In genomic region chr6:82940765-82941164, GRCm38 (mm10) we compare ENCODE assay signal across 38 mouse cellular contexts. TPM values are rescaled to one million over a fixed set of nuclear protein-coding genes. Genes with fewer than 3 reads are reported as not detected.
A peak's percentile ranks its signal among the peaks of the same experiment; 100 is the strongest.
DNase-seq lines count a peak whose midpoint lies in the region; ATAC-seq and TF ChIP-seq lines count a peak whose summit lies in the region.
"Had no signal": no experiment of that assay in that cellular context is flagged by ENCODE, and none has a peak within 500 bp of the region (broad histone marks: within the 10 kb centered on the region; RNA-seq: fewer than 3 reads in every experiment).

No protein-coding gene starts in this region.

- no peak for TF ChIP-seq CTCF in CH12.LX (conservative IDR thresholded peaks at IDR 0.05 in 1 of 2, IDR thresholded peaks at IDR 0.05 in 1 of 2; ENCODE audit: low read depth in 2 of 2, low read length in 2 of 2)

- H3K36me3 ChIP-seq in CH12.LX (replicated peaks in 1 of 2; ENCODE audit: control insufficient read depth in 1 of 2, insufficient read depth in 1 of 2, low read length in 1 of 2) = no peaks in the 10 kb centered on the region
- H3K36me3 ChIP-seq: embryonic facial prominence, embryonic 13.5 days; forebrain, embryonic 10.5 days; forebrain, embryonic 15.5 days; G1E; heart, embryonic 12.5 days; hindbrain, embryonic 10.5 days; limb, embryonic 13.5 days; lung, embryonic 15.5 days; midbrain, embryonic 12.5 days; stomach, embryonic 15.5 days had no signal

- DNase-seq in A20 (ENCODE audit: low read depth, low spot score) = peak; percentile 13
- DNase-seq in CH12.LX (ENCODE audit: extremely low read depth) = peak; percentile 19
- DNase-seq in layer of hippocampus, adult 18-20 months (ENCODE audit: low spot score in 2 of 2) = no peak
- DNase-seq in layer of hippocampus, adult 8-10 months (ENCODE audit: low spot score in 2 of 2) = no peak
- DNase-seq in urinary bladder, postnatal 4 days (ENCODE audit: low spot score in 2 of 2) = no peak
- DNase-seq: adrenal gland, postnatal 25 days; B cell, adult 2 months; cerebellum, adult 18-20 months; cerebellum, postnatal 25 days; gastrocnemius, postnatal 25 days; heart, adult 2 months; kidney, adult 9 months; kidney, postnatal 10 days; right cerebral cortex, postnatal 25 days; thymus, postnatal 4 days had no signal

- ATAC-seq in common myeloid progenitor, adult 5-6 weeks (replicated peaks; ENCODE audit: low read depth, poor library complexity, severe bottlenecking) = peak; percentile 61
- peak; percentile 64 for ATAC-seq in megakaryocyte progenitor cell, adult 5-6 weeks (replicated peaks; ENCODE audit: poor library complexity)
- ATAC-seq: forebrain, embryonic 15.5 days; hindbrain, embryonic 16.5 days; intestine, embryonic 16.5 days had no signal

- peaks cover 0 to 11% of the 10 kb centered on the region in 2 experiments; a peak in 3 of 4 replicates for H3K4me1 ChIP-seq in CH12.LX (ENCODE audit: control insufficient read depth in 1 of 2, insufficient read depth in 2 of 2)
- H3K4me1 ChIP-seq: stomach, embryonic 15.5 days had no signal

- TF ChIP-seq POLR2A in CH12.LX (IDR thresholded peaks at IDR 0.05; ENCODE audit: low read depth, low read length) = no peak

- H3K9me3 ChIP-seq in CH12.LX (replicated peaks; ENCODE audit: low read length) = peaks cover 2% of the 10 kb centered on the region
- H3K9me3 ChIP-seq: embryonic facial prominence, embryonic 13.5 days; forebrain, embryonic 10.5 days; forebrain, embryonic 15.5 days; G1E; heart, embryonic 12.5 days; hindbrain, embryonic 10.5 days; limb, embryonic 13.5 days; lung, embryonic 15.5 days; midbrain, embryonic 12.5 days; stomach, embryonic 15.5 days had no signal

- H3K79me2 ChIP-seq in CH12.LX (replicated peaks; ENCODE audit: control insufficient read depth, extremely low read depth, insufficient read depth, poor library complexity, severe bottlenecking) = no peaks in the 10 kb centered on the region

- no peak for TF ChIP-seq EP300 in CH12.LX (IDR thresholded peaks at IDR 0.05; ENCODE audit: low read length)

- no peaks in the 10 kb centered on the region for H3K27me3 ChIP-seq in CH12.LX (replicated peaks)
- H3K27me3 ChIP-seq: forebrain, embryonic 15.5 days had no signal

- no peak overlapping the region for H3K9ac ChIP-seq in CH12.LX (ENCODE audit: insufficient read depth, low read depth)
- H3K9ac ChIP-seq: embryonic facial prominence, embryonic 13.5 days; forebrain, embryonic 15.5 days; heart, embryonic 12.5 days; limb, embryonic 13.5 days; lung, embryonic 15.5 days; midbrain, embryonic 12.5 days; stomach, embryonic 15.5 days had no signal

- in situ Hi-C loops in CH12.LX (cut with MboI; ENCODE audit: low pct_ligation_motif_present, low pct_unique_long_range_greater_than_20kb, low sequenced_read_pairs) = no loop called here

- no peak overlapping the region for H3K4me3 ChIP-seq in CH12.LX (replicated peaks in 1 of 3; ENCODE audit: low read depth in 2 of 3, low read length in 2 of 3, poor library complexity in 1 of 3)
- H3K4me3 ChIP-seq: embryonic facial prominence, embryonic 13.5 days; forebrain, embryonic 10.5 days; forebrain, embryonic 15.5 days; heart, adult 2 months; heart, embryonic 12.5 days; hindbrain, embryonic 10.5 days; left cerebral cortex, adult 2 months; limb, embryonic 13.5 days; lung, embryonic 15.5 days; megakaryocyte, embryonic 14.5 days; midbrain, embryonic 12.5 days; stomach, embryonic 15.5 days had no signal

- no peak overlapping the region for H3K4me2 ChIP-seq in CH12.LX (ENCODE audit: insufficient read depth, low read depth, poor library complexity, severe bottlenecking)
- H3K4me2 ChIP-seq: embryonic facial prominence, embryonic 13.5 days; forebrain, embryonic 15.5 days; heart, embryonic 12.5 days; limb, embryonic 13.5 days; liver, embryonic 11.5 days; lung, embryonic 15.5 days; midbrain, embryonic 12.5 days; stomach, embryonic 15.5 days had no signal

- no peak for TF ChIP-seq RAD21 in CH12.LX (IDR thresholded peaks at IDR 0.05; ENCODE audit: low read depth, low read length)

- dilution Hi-C loops in CH12.LX (cut with MboI; ENCODE audit: extremely low pct_ligation_motif_present, extremely low pct_unique_long_range_greater_than_20kb, low sequenced_read_pairs) = no loop called here

- no peak overlapping the region for H3K27ac ChIP-seq in CH12.LX (ENCODE audit: insufficient read depth, low read depth)
- H3K27ac ChIP-seq: embryonic facial prominence, embryonic 13.5 days; forebrain, embryonic 10.5 days; forebrain, embryonic 15.5 days; heart, adult 2 months; hindbrain, embryonic 10.5 days; left cerebral cortex, adult 2 months; limb, embryonic 13.5 days; lung, embryonic 15.5 days; midbrain, embryonic 12.5 days; stomach, embryonic 15.5 days had no signal

TF ChIP-seq in CH12.LX, 34 proteins besides CTCF, POLR2A, EP300 and RAD21:
- no peak for TF ChIP-seq PAX5 (IDR thresholded peaks at IDR 0.05; ENCODE audit: low read length)
- no peak for TF ChIP-seq JUND (conservative IDR thresholded peaks at IDR 0.05; ENCODE audit: low read depth, low read length)
- no peak for TF ChIP-seq UBTF (IDR thresholded peaks at IDR 0.05; ENCODE audit: low read depth, low read length)
- no peak for TF ChIP-seq RCOR1 (conservative IDR thresholded peaks at IDR 0.05; ENCODE audit: low read depth, low read length)
- no peak for TF ChIP-seq KAT2A (IDR thresholded peaks at IDR 0.05; ENCODE audit: insufficient replicate concordance, low read length)
- TF ChIP-seq CHD2 (IDR thresholded peaks at IDR 0.05; ENCODE audit: low read length) = no peak
- TF ChIP-seq MAZ (IDR thresholded peaks at IDR 0.05; ENCODE audit: low read depth, low read length) = no peak
- no peak for TF ChIP-seq BHLHE40 (IDR thresholded peaks at IDR 0.05; ENCODE audit: low read depth, low read length)
- no peak for TF ChIP-seq ZMIZ1 (IDR thresholded peaks at IDR 0.05; ENCODE audit: low read depth, low read length)
- TF ChIP-seq GABPA (IDR thresholded peaks at IDR 0.05; ENCODE audit: insufficient replicate concordance, low read depth, low read length) = no peak
- no peak for TF ChIP-seq MAFK (IDR thresholded peaks at IDR 0.05; ENCODE audit: insufficient replicate concordance, low read length)
- no peak for TF ChIP-seq ELF1 (IDR thresholded peaks at IDR 0.05; ENCODE audit: low read depth, low read length)
- no peak for TF ChIP-seq NELFE (IDR thresholded peaks at IDR 0.05; ENCODE audit: low read depth, low read length)
- TF ChIP-seq USF2 (conservative IDR thresholded peaks at IDR 0.05; ENCODE audit: low read depth, low read length) = no peak
- TF ChIP-seq TCF12 (IDR thresholded peaks at IDR 0.05; ENCODE audit: low read depth, low read length) = no peak
- no peak for TF ChIP-seq ETS1 (conservative IDR thresholded peaks at IDR 0.05; ENCODE audit: low read depth, low read length)
- no peak for TF ChIP-seq POLR2AphosphoS2 (IDR thresholded peaks at IDR 0.05; ENCODE audit: low read depth, low read length)
- TF ChIP-seq MEF2A (IDR thresholded peaks at IDR 0.05; ENCODE audit: borderline replicate concordance, low read depth, low read length) = no peak

RNA-seq across cellular contexts. Expression of gene Sema4f, which starts 1.2 kb away (rescaled TPM):
- total RNA-seq in CH12.LX (2012; rRNA removed) (0.04 TPM in 1 of 2 replicates, not detected in the other), CH12.LX (2014; rRNA removed) (not detected in 2 replicates)
- polyA plus RNA-seq in CH12.LX (2012; ENCODE audit: insufficient read length, low read depth) = not detected in 2 replicates
- not detected in 2 replicates for total RNA-seq in common myeloid progenitor, adult 5-6 weeks (2017)
- total RNA-seq in megakaryocyte progenitor cell, adult 5-6 weeks (2015) = 0.15 and 0.27 TPM in 2 replicates
- total RNA-seq in megakaryocyte progenitor cell, adult 5-6 weeks (2017) = 0.04 and 0.17 TPM in 2 replicates
- 10 to 100 TPM; 40.1 to 40.8 TPM for total RNA-seq in layer of hippocampus, adult 18-20 months (2021)
- total RNA-seq in layer of hippocampus, adult 8-10 months (2022) = 10 to 100 TPM; 33.5 to 44.9 (median 40.1) TPM
- polyA plus RNA-seq: G1E; heart, postnatal 0 days had no signal

RNA-seq across cellular contexts. Expression of gene M1ap, which starts 5.9 kb away (rescaled TPM):
- total RNA-seq in CH12.LX (2012; rRNA removed) = 3.0 and 6.4 TPM in 2 replicates
- 1.8 and 2.4 TPM in 2 replicates for total RNA-seq in CH12.LX (2014; rRNA removed)
- polyA plus RNA-seq in CH12.LX (2012; ENCODE audit: insufficient read length, low read depth) = 3.9 and 4.7 TPM in 2 replicates
- total RNA-seq in common myeloid progenitor, adult 5-6 weeks (2017) = 0.39 and 7.7 TPM in 2 replicates
- 5.0 and 8.0 TPM in 2 replicates for total RNA-seq in megakaryocyte progenitor cell, adult 5-6 weeks (2015)
- total RNA-seq in megakaryocyte progenitor cell, adult 5-6 weeks (2017) = 5.1 and 5.9 TPM in 2 replicates
- total RNA-seq in layer of hippocampus, adult 18-20 months (2021) = not detected
- under 1 TPM in 2 of 4 experiments, not detected in 2; 0.18 to 0.23 TPM for total RNA-seq in layer of hippocampus, adult 8-10 months (2022)
- total RNA-seq: adrenal gland, adult 18-20 months; adrenal gland, postnatal 25 days; gastrocnemius, adult 18-20 months; gastrocnemius, postnatal 25 days; layer of hippocampus, postnatal 10 days; left cerebral cortex, adult 2 months had no signal
- polyA plus RNA-seq: forebrain, embryonic 15.5 days; hindbrain, embryonic 16.5 days; midbrain, postnatal 0 days; neural tube, embryonic 14.5 days had no signal

Comparison
In these comparisons a context has a peak if more than half of its experiments do, and no peak if none do; other contexts are left out.
1. DNase-seq: peak in A20 (single experiment) and CH12.LX (single experiment); none in layer of hippocampus, adult 18-20 months (0 of 2), layer of hippocampus, adult 8-10 months (0 of 2) and urinary bladder, postnatal 4 days (0 of 2).
2. RNA of gene Sema4f, which starts 1.2 kb away (total RNA-seq): 33.5 to 44.9 TPM in layer of hippocampus, adult 8-10 months and 40.1 to 40.8 TPM in layer of hippocampus, adult 18-20 months; 0.04 to 0.27 TPM in megakaryocyte progenitor cell, adult 5-6 weeks, 0.04 TPM in CH12.LX and not detected in common myeloid progenitor, adult 5-6 weeks; every median in the first group is over 10 times any median in the second.